Mouse (Mus musculus): ENCODE measurements around the gene Mamdc2. TPM values are rescaled to one million over a fixed set of nuclear protein-coding genes. Genes with fewer than 3 reads are reported as not detected.

The Mamdc2 gene
- polyA plus RNA-seq, 1 experiment from 2014 or later: 12.8 TPM

DNA sequence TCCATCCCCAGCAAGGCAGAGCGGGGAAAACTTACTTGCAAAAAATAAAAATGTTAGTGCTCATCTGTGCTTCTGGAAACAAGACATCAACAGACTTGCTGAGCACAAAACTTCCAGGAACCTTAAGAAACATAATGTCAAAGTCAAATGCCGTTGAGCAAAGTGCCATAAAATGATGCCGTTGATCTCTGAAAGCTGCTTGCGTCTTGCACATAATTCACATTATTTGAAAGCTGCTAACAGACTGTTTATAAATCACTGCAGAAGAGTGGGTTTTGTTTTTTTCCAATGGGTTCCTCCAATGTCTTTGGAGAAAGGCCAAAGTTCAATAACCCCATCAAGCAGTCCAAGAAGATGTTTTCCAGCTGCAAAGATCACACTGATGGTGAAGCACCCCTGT lies 37.9 kb downstream of the Mamdc2 start:
- Histone ChIP-seq H3K27me3 (replicated peaks; ENCODE audit: insufficient read depth, low read length) (no peaks in the 10 kb centered on the region), H3K4me3 (ENCODE audit: low read depth, low read length) (no peak overlapping the region), H3K4me1 (ENCODE audit: insufficient read depth, low read depth, low read length) (no peaks in the 10 kb centered on the region), H3K9ac (replicated peaks; ENCODE audit: low read depth) (no peak overlapping the region), H3K36me3 (ENCODE audit: insufficient read depth, low read length) (no peaks in the 10 kb centered on the region), H3K4me2 (replicated peaks; ENCODE audit: low read depth, low read length) (no peak overlapping the region), H3K9me3 (ENCODE audit: low read length) (no peaks in the 10 kb centered on the region), H3K27ac (ENCODE audit: low read length) (no peak overlapping the region)
- TF ChIP-seq CTCF (IDR thresholded peaks at IDR 0.05) (no peak), EP300 (IDR thresholded peaks at IDR 0.05) (peak; percentile 63)
- DNase-seq (ENCODE audit: low spot score) (peak; percentile 88), ATAC-seq (peak; percentile 57)
- 40% methylated on average over 4 of the region's 4 CpGs for WGBS

GRCm38 (mm10) chr19:23401469-23402135 lies 46.6 kb downstream of the Mamdc2 start:
- ATAC-seq (peak; percentile 84), DNase-seq (ENCODE audit: low spot score) (peak; percentile 77)
- Histone ChIP-seq H3K4me1 (ENCODE audit: insufficient read depth, low read depth, low read length) (no peaks in the 10 kb centered on the region), H3K36me3 (ENCODE audit: insufficient read depth, low read length) (no peaks in the 10 kb centered on the region), H3K27ac (ENCODE audit: low read length) (no peak overlapping the region), H3K4me2 (replicated peaks; ENCODE audit: low read depth, low read length) (no peak overlapping the region), H3K9ac (replicated peaks; ENCODE audit: low read depth) (no peak overlapping the region), H3K4me3 (ENCODE audit: low read depth, low read length) (no peak overlapping the region), H3K27me3 (replicated peaks; ENCODE audit: insufficient read depth, low read length) (no peaks in the 10 kb centered on the region), H3K9me3 (ENCODE audit: low read length) (no peaks in the 10 kb centered on the region)
- TF ChIP-seq CTCF (IDR thresholded peaks at IDR 0.05): no peak
- TF ChIP-seq EP300 (IDR thresholded peaks at IDR 0.05): peak; percentile 63
- WGBS: 44% methylated on average over 12 of the region's 12 CpGs

DNA sequence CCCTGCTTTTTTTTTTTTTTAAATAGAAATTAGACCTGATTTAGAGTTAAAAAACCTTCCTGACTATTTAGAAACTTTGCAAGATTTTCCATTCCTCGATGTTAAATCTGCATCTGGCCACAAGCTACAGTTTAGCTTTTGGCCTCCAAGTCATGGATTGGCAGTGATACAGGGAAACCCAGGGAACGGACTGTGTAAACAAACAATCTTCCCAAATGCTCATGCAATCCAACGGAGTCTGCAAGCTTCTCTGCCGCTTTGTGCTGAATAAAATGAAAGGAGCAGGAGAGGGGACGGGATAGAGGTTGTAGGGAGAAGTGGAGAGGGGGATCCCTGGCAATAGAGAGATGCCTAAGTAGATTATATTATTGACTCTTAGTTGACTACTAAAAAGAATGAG lies 47.8 kb downstream of the Mamdc2 start:
- Histone ChIP-seq H3K9me3 (ENCODE audit: low read length) (no peaks in the 10 kb centered on the region), H3K4me3 (ENCODE audit: low read depth, low read length) (no peak overlapping the region), H3K27ac (ENCODE audit: low read length) (no peak overlapping the region), H3K4me1 (ENCODE audit: insufficient read depth, low read depth, low read length) (no peaks in the 10 kb centered on the region), H3K4me2 (replicated peaks; ENCODE audit: low read depth, low read length) (no peak overlapping the region), H3K9ac (replicated peaks; ENCODE audit: low read depth) (no peak overlapping the region), H3K36me3 (ENCODE audit: insufficient read depth, low read length) (no peaks in the 10 kb centered on the region), H3K27me3 (replicated peaks; ENCODE audit: insufficient read depth, low read length) (no peaks in the 10 kb centered on the region)
- TF ChIP-seq EP300 (IDR thresholded peaks at IDR 0.05): no peak
- TF ChIP-seq CTCF (IDR thresholded peaks at IDR 0.05): no peak
- 37% methylated on average over 5 of the region's 5 CpGs for WGBS
- peak; percentile 87 for DNase-seq (ENCODE audit: low spot score)
- ATAC-seq: peak; percentile 66

DNA sequence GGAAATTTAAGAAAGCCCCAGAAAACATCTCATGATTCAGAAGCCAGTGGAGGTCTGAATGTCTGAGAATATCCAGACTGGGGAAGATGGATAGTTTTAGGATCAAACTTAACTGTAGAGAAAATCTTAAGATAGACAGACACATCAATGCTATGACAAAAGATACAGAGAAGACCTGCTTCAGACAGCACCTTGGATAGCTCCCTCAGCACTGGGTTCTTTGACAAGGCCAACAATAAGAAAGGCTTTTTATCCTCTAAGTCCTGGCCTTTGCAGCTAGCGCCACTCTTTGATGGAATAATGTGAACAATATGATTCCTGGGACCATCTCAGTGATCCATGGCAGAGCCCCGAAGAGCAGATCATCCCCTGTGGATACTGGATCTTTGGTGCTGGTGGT lies 52.3 kb downstream of the Mamdc2 start:
- no peak overlapping the region for H3K4me3 ChIP-seq (ENCODE audit: low read depth, low read length)
- no peak overlapping the region for H3K9ac ChIP-seq (replicated peaks; ENCODE audit: low read depth)
- H3K36me3 ChIP-seq (ENCODE audit: insufficient read depth, low read length): no peaks in the 10 kb centered on the region
- TF ChIP-seq CTCF (IDR thresholded peaks at IDR 0.05): no peak
- no peak for TF ChIP-seq EP300 (IDR thresholded peaks at IDR 0.05)
- H3K27me3 ChIP-seq (replicated peaks; ENCODE audit: insufficient read depth, low read length): no peaks in the 10 kb centered on the region
- 63% methylated on average over 2 of the region's 2 CpGs for WGBS
- no peaks in the 10 kb centered on the region for H3K4me1 ChIP-seq (ENCODE audit: insufficient read depth, low read depth, low read length)
- no peaks in the 10 kb centered on the region for H3K9me3 ChIP-seq (ENCODE audit: low read length)
- DNase-seq (ENCODE audit: low spot score) (no peak), ATAC-seq (no peak)
- no peak overlapping the region for H3K27ac ChIP-seq (ENCODE audit: low read length)
- H3K4me2 ChIP-seq (replicated peaks; ENCODE audit: low read depth, low read length): no peak overlapping the region

- TF ChIP-seq EP300 (IDR thresholded peaks at IDR 0.05): no peak
- TF ChIP-seq CTCF (IDR thresholded peaks at IDR 0.05): no peak
- Histone ChIP-seq H3K4me1 (ENCODE audit: insufficient read depth, low read depth, low read length) (no peaks in the 10 kb centered on the region), H3K36me3 (ENCODE audit: insufficient read depth, low read length) (no peaks in the 10 kb centered on the region), H3K27me3 (replicated peaks; ENCODE audit: insufficient read depth, low read length) (no peaks in the 10 kb centered on the region), H3K9ac (replicated peaks; ENCODE audit: low read depth) (no peak overlapping the region), H3K4me2 (replicated peaks; ENCODE audit: low read depth, low read length) (no peak overlapping the region), H3K4me3 (ENCODE audit: low read depth, low read length) (no peak overlapping the region), H3K27ac (ENCODE audit: low read length) (no peak overlapping the region), H3K9me3 (ENCODE audit: low read length) (no peaks in the 10 kb centered on the region)
- no peak for ATAC-seq
- no peak for DNase-seq (ENCODE audit: low spot score)
- WGBS: 40% methylated on average over 1 of the region's 1 CpGs
These were observed 53.6 kb downstream of the Mamdc2 start for GRCm38 (mm10) chr19:23394597-23394996.

DNA sequence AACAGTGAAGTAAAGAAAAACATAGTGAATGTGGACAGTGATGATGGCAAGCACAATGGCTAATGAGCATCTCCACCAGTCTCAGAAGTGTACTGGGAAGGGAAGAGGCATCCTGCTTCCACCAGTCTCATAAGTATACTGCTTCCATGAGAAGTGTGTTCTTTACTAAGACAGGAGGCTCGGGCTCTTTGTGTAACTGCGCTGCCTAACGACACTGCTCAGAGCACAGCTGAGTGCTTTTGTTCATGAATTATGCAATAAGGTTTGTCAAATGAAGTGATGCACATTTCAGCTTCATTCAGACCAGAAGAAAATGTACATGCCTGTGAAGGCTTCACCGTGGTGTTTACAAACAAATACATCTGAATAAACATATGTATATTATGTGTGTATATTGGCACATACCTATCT lies 59.4 kb downstream of the Mamdc2 start:
- Histone ChIP-seq H3K9me3 (ENCODE audit: low read length) (no peaks in the 10 kb centered on the region), H3K9ac (replicated peaks; ENCODE audit: low read depth) (no peak overlapping the region), H3K27ac (ENCODE audit: low read length) (no peak overlapping the region), H3K4me3 (ENCODE audit: low read depth, low read length) (no peak overlapping the region), H3K36me3 (ENCODE audit: insufficient read depth, low read length) (no peaks in the 10 kb centered on the region), H3K4me2 (replicated peaks; ENCODE audit: low read depth, low read length) (no peak overlapping the region), H3K4me1 (ENCODE audit: insufficient read depth, low read depth, low read length) (peaks cover 4% of the 10 kb centered on the region; the same call in 1 of the 2 replicates), H3K27me3 (replicated peaks; ENCODE audit: insufficient read depth, low read length) (no peaks in the 10 kb centered on the region)
- WGBS: 37% methylated on average over 4 of the region's 4 CpGs
- DNase-seq (ENCODE audit: low spot score) (peak; percentile 59), ATAC-seq (peak; percentile 58)
- TF ChIP-seq CTCF (IDR thresholded peaks at IDR 0.05) (no peak), EP300 (IDR thresholded peaks at IDR 0.05) (no peak)
